Mouse (Mus musculus): Measurements from ENCODE around the gene Olfr301. TPM values are rescaled to one million over a fixed set of nuclear protein-coding genes. Genes with fewer than 3 reads are reported as not detected.

The Olfr301 gene
- polyA plus RNA-seq (2017; shearing (Covaris generic)), result not detected

- ATAC-seq, result no peak
These were observed at the start of gene Olfr301 for GRCm38 (mm10) chr7:86403546-86403945. Gene Olfr301, plus strand, starts transcription at chr7:86403846.

DNA sequence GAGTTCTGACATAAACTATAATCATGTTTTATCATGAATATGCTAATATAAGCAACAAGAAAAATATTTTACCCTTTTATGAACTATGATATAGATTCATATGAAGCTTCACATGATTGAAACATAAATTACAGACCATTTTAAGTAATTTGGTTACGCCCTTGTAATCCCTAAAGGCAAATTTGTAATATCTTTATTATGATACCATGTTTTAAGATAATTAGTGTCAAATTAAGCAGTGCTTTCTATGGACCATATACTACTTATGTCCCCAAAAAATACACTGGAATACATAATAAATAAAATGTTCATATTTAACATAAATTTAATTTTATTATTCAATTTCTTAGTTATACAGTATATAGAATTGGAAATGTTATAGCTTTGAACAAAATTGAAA, 36.8 kb upstream of the Olfr301 start, which contains the start of gene Olfr305:
Gene Olfr305 (minus strand): TSS at position 101 of the 400 bp plus-strand sequence.
- no peak for ATAC-seq

DNA sequence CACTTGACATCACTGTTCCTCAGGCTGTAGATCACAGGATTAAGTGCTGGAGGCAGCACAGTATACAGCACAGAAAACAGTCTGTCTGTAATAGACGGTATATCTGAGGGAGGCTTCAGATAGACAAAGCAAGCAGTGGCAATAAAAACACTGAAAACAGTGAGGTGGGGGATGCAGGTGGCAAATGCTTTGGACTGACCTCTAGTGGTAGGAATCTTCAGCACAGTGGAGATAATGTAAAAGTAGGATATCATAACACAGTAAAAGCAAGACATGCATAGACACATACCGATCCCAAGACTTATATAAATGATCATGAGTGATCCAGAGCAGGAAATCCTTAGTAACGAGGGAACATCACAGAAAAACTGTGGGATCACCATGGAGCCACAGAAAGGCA, 17.9 kb upstream of the Olfr301 start:
- ATAC-seq, result no peak

DNA sequence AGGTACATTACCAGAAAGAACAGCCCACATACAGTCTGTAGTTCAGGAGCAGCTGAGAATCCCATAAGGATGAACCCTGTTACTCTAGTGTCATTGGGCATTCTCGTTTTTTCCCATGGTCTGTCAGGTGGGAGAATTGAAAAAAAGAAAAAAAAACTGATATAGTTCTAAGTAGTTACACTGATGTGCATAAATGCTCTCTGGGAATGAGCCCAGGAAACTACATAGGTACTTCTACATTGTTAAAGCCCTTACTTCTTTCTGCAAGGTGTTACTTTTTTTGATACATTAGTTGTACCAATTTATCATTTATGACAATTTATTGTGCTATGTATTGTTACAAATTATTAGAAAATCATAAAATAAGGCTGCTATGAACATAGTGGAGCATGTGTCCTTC, 17.1 kb upstream of the Olfr301 start, which contains the start of gene Olfr304:
Gene Olfr304 (minus strand): TSS at position 101 of the 400 bp plus-strand sequence.
- ATAC-seq, result no peak

DNA sequence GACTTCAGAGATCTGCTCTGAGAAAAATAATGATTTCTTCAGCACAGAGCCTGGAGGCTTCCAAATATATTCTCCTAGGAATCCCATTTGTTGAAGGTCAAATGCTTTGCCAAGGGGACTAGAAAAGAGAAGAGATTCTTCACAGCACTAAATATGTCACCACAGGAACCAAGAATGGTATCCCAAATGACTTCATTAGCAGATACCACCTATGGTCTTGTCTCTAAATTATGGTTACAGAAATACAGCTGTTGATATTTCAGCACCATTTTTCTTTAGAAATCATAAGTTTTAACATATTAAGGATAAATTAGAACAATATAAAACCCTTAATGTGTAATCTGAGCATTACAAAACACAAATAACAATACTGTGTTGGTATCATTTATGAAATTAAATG, 6.0 kb upstream of the Olfr301 start, which contains the start of gene Olfr303:
Gene Olfr303 (minus strand): TSS at position 101 of the 400 bp plus-strand sequence.
- no peak for ATAC-seq

- ATAC-seq, result no peak
These were observed 56.0 kb downstream of the Olfr301 start, which contains the start of gene Olfr299 for GRCm38 (mm10) chr7:86459621-86460020. Gene Olfr299, plus strand, starts transcription at chr7:86459921.

Other genes with a start within 250 kb of the Olfr301 start
- gene Vmn2r75, start 232.1 kb upstream of the Olfr301 start, polyA plus RNA-seq (2017; shearing (Covaris generic)), result under 1 TPM in 1 of 2 experiments, not detected in 1; 0.08 TPM
- gene Vmn2r76, start 157.5 kb upstream of the Olfr301 start, polyA plus RNA-seq (2017; shearing (Covaris generic)), result under 1 TPM; 0.03 to 0.08 TPM
- not detected for gene Olfr310, start 126.7 kb upstream of the Olfr301 start, polyA plus RNA-seq (2017; shearing (Covaris generic))
- not detected for gene Olfr309, start 90.1 kb upstream of the Olfr301 start, polyA plus RNA-seq (2017; shearing (Covaris generic))
- gene Olfr308, start 78.2 kb upstream of the Olfr301 start, polyA plus RNA-seq (2017; shearing (Covaris generic)), result not detected
- not detected for gene Olfr307, start 66.3 kb upstream of the Olfr301 start, polyA plus RNA-seq (2017; shearing (Covaris generic))
- gene Olfr305, start 36.9 kb upstream of the Olfr301 start, polyA plus RNA-seq (2017; shearing (Covaris generic)), result not detected
- gene Olfr304, start 17.2 kb upstream of the Olfr301 start, polyA plus RNA-seq (2017; shearing (Covaris generic)), result not detected
- not detected for gene Olfr303, start 6.1 kb upstream of the Olfr301 start, polyA plus RNA-seq (2017; shearing (Covaris generic))
- not detected for gene Olfr299, start 56.1 kb downstream of the Olfr301 start, polyA plus RNA-seq (2017; shearing (Covaris generic))
- gene Olfr298, start 88.6 kb downstream of the Olfr301 start, polyA plus RNA-seq (2017; shearing (Covaris generic)), result not detected
- not detected for gene Olfr297, start 116.1 kb downstream of the Olfr301 start, polyA plus RNA-seq (2017; shearing (Covaris generic))
- gene Olfr295, start 180.0 kb downstream of the Olfr301 start, polyA plus RNA-seq (2017; shearing (Covaris generic)), result not detected
- not detected for gene Olfr294, start 212.8 kb downstream of the Olfr301 start, polyA plus RNA-seq (2017; shearing (Covaris generic))
- not detected for gene Olfr293, start 245.2 kb downstream of the Olfr301 start, polyA plus RNA-seq (2017; shearing (Covaris generic))